Mouse (Mus musculus): ENCODE measurements around the gene Gpr39. TPM values are rescaled to one million over a fixed set of nuclear protein-coding genes. Genes with fewer than 3 reads are reported as not detected.
A peak's percentile ranks its signal among the peaks of the same experiment; 100 is the strongest.

Gpr39 gene
- total RNA-seq, 4 experiments from 2014 or later = 0.16 to 0.36 (median 0.19) TPM; not detected in 1

GRCm38 (mm10) chr1:125694338-125694737 lies 17.5 kb downstream of the Gpr39 start:
- DNase-seq (ENCODE audit: low spot score in 2 of 2) = no peak

- no peak for DNase-seq (ENCODE audit: low spot score in 2 of 2)
Observed at GRCm38 (mm10) chr1:125701101-125701590, 24.4 kb downstream of the Gpr39 start.

DNA sequence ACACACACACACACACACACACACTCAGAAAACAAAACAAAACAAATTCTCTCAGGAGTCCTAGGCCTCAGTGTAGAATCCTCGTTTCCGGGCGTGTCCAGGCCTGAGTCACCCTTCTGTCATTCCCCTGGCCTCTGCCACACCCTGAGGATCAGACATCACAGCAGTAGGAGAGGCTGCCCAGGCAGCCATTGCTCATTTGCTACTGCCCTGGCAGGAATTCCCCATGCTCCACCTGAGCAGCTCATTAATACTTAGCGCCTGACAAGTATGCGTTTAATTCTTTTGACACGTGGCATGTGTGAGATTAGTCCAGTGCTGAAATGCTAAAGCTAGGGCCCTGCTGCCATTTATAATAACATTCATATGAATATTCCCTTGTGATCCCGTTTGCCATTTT lies 25.0 kb downstream of the Gpr39 start:
- DNase-seq (ENCODE audit: low spot score in 2 of 2) = no peak

GRCm38 (mm10) chr1:125702326-125702725 lies 25.5 kb downstream of the Gpr39 start:
- no peak for DNase-seq (ENCODE audit: low spot score in 2 of 2)

DNA sequence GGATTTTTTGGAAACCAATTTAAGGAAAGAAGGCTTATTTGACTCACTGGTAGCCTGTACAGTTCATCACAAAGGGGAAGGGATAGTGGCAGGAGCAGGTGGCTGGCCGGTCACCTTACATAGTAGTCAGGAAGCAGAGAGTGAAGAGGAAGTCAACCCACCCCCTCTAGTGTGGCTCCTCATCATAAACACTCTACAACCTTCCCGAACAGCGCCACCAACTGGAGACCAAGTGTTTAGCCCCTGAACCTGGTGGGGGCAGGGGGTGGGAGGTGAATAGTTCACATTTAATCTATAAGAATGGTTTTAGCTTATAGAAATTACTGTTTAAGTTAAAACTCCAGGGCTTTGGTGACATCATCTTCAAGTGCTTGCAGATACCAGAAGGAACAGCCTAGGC lies 28.6 kb downstream of the Gpr39 start:
- no peak for DNase-seq (ENCODE audit: low spot score in 2 of 2)

DNA sequence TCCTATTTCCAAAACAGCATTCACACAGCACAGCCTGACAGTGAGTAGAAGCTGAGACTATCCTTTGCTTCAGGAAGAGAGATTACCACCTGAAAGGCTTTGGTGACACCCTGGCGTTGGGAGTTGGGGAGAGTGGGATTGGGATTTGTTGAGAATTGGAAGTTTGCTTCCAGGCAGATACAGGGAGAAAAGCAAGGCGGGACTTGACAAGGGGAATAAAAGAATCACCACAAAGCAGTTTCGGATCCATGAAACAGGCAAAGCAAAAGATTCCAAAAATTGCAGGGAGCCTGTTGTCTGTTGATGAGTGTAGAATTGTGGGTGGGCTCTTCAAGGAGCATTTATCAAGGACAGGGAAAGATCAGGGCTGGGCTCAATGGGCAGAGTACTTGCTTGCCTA lies 38.5 kb downstream of the Gpr39 start:
- no peak for DNase-seq (ENCODE audit: low spot score in 2 of 2)

DNA sequence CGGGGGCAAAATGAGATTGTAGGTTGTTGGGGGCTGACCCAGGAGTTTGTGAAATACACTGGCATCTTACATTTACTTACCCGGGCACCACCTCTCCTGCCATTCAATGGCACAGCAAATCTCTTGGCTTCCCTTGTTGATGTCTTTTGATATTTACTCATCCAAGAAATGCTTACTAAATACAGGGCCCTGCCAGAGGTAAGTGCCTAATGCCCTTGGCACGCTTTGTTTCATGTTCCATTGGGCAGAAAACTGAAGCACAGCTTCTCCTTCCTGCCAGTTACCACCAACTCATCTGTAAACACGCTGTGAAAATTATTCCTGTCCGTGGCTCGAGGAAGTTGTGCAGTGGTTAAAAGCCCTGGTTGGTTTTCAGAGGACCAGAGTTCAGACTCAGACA lies 39.4 kb downstream of the Gpr39 start:
- DNase-seq (ENCODE audit: low spot score in 2 of 2) = no peak

DNA sequence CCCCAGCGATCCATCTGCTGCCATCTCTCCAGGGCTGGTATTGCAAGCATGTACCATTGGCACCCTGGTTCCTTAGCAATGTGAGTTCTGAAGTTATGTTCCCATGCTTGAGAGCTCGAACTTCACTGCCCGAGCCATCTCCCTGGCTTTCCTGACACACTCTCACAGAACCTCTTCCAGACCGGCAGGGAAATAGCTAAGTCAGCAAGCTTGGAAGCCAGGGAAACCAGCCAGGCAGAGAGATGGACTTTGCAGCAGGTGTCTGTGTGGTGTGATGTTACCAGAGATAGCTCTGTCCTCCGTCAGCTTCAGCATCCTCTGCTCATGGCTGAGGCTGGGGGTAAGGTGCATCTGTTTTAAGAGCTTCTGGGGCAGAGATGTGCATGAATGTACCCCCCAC lies 41.1 kb downstream of the Gpr39 start:
- no peak for DNase-seq (ENCODE audit: low spot score in 2 of 2)

DNA sequence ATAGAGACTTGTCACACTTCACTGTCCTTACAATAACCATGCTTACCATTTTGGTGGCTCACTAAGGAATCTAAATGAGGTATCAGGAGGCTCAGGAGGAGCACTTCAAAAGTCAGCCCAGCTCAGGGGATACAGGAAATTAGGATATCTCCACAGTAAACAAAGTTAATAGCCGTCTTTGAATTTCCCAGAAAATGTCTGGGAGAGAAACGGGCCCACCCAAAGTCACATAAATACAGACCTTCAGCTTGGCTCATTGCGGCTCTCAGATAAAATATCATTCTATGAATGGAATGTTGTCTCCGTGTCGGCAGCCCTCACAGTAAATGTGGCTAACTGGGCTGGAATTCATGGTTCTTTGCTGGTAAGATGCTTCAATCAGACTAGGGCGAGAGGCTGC lies 42.3 kb downstream of the Gpr39 start:
- no peak for DNase-seq (ENCODE audit: low spot score in 2 of 2)

GRCm38 (mm10) chr1:125721104-125721758 lies 44.4 kb downstream of the Gpr39 start:
- no peak for DNase-seq (ENCODE audit: low spot score in 2 of 2)

- peak; percentile 79 to 83 for DNase-seq (ENCODE audit: low spot score in 2 of 2)
Observed at GRCm38 (mm10) chr1:125724304-125724703, 47.5 kb downstream of the Gpr39 start.

DNA sequence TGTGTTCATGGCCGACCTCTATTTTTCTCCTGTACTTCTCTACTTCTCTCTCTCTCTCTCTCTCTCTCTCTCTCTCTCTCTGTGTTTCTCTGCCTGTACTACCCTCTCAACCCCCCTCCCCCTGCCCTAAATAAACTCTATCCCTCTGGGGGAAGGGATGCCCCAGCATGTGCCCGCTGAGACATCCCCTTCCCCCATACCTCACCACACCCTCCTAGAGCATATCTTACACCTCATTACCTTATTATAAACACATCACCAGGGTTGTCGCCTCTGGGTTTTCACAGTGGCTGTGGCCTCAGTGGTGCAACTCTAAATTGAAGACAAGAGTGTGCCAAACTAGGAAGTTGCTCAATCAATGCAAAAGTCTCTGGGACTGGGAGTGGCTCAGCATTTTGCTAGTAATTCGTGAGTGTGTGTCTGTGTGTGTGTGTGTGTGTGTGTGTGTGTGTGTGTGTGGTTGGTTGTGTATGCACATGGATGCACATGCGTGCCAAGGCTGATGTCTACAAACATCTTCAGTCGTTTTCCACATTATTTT lies 52.3 kb downstream of the Gpr39 start:
- DNase-seq (ENCODE audit: low spot score in 2 of 2) = no peak

DNA sequence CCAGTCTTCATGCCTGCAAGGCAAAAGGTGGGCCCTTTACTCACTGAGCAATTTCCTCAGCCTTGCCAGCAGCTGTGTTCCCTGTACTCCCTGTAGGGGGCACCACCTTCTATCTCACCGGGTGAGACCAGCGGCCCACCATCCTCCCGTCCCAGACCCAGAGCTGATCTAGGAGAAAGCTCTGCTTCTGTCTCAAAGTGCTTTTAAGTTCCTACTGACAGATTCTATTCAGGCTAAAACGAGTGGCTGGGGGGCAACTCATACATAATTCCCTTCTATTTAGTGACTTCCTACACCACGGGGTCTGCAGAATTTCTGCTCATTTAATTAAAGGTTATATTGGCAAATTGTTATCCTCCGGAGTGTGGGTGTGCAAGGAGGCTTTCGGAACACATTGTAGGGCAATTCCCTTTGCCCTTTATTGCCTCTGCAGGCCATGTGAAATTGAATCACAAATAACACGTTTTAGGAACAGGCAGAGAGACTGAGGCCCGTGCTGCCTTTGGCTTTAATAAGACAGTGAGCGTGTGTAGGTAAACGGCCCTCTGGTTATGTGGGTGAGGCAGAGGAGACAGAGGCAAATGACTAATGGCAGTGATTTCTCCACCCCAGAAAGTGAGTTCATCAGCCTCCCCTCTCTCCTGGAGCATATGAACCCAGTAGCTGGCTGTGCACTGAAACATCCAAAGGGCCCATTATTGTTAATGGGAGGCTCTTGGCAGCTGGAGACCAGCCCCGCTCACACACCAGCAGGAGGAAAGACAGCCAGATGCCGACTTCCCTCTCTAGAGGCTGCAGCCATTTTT lies 53.1 kb downstream of the Gpr39 start:
- DNase-seq (ENCODE audit: low spot score in 2 of 2) = no peak

DNA sequence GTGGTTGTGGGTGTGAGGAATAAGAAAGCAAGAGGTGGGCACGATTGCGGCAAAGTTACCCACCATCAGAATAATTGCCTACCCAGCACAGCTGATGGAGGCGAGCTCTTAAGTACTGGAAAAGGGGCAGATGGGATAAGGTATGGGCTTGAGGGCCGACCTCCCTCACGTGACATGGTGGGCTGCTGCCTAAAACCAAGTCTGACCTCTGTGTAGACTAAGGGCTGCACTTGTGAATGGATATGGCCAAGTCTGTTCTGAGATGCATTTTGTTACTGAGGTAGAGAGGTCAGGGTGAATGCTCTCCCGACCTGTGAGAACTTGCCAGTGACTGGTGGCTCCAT lies 53.7 kb downstream of the Gpr39 start:
- DNase-seq (ENCODE audit: low spot score in 2 of 2) = no peak

DNA sequence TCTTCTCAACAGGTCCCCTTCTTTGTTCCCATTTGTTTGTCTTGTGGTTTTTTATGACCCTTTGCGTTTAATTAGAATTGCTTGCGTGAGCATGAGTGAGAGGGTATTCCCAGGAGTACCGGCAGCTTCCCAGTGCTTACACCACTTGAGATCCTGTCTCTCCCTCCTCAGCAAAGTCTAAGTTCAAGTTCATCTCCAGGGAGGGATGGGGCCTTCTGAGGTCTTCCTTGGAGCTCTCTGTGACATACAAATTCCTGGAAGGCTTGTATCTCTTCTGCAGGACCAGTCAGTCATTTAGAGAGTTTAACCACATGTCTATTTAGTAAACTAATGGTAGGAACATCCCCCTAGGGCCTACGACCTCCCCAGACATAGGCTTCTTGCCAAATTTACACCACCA lies 55.1 kb downstream of the Gpr39 start:
- DNase-seq (ENCODE audit: low spot score in 2 of 2) = no peak

DNA sequence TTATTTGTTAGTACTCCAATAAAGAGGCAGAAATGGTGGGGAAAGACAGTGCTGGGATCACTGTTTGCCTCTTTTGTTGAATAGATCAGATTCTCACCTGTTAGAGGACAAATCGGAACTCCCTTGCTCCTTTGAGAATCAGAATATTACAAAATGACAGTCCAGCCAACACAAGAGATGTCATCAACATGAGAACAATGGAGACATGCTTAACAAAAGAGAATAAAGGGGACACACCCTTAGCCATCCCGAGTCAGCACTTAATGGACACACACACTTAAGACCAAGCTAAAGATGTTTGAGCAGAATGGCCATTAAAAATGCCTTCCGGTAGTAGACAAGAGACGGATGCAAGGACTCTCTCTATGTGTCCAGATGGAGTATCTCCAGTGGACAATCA lies 68.0 kb downstream of the Gpr39 start:
- no peak for DNase-seq (ENCODE audit: low spot score in 2 of 2)

- DNase-seq (ENCODE audit: low spot score in 2 of 2) = no peak
Observed at GRCm38 (mm10) chr1:125755335-125755996, 78.7 kb downstream of the Gpr39 start.

GRCm38 (mm10) chr1:125759972-125760695 lies 83.3 kb downstream of the Gpr39 start:
- DNase-seq (ENCODE audit: low spot score in 2 of 2) = peak in 1 of 2 experiments; percentile 7

DNA sequence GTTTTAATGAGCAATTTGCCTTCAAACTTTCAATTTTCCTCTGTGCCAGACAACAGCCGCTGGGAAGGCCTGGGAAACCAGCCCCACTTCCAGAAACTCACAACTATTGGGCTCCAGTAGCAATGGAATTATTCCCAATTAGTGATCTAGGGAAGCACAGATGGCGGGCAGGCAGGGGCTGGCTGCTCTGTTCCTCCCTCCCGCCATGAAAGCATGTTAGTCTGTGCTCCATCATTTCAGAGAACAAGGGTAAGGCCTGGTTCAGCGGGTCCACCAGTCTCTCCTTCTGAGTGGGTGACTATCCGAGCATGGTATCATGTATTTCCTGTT lies 83.9 kb downstream of the Gpr39 start:
- DNase-seq (ENCODE audit: low spot score in 2 of 2) = peak; percentile 51 to 62

DNA sequence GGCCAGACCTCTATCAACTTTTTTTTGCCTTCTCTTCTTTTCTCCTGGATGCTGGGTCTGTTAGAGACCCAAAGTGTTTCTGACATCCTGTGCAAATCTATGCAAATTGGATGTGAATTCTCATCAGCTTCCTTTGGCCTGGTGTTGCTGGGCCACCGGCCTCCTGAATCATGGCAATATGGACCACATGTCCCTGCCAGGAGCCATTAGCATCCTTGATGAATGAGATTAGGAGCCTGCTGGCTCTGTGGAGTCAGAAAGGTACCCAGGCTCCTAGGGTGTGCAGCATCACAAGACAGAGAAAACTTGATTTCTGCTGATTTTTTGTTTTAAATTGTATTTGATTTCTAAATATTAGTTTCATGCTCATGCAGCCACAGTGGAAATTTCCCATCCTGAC lies 85.3 kb downstream of the Gpr39 start:
- DNase-seq (ENCODE audit: low spot score in 2 of 2) = no peak

DNA sequence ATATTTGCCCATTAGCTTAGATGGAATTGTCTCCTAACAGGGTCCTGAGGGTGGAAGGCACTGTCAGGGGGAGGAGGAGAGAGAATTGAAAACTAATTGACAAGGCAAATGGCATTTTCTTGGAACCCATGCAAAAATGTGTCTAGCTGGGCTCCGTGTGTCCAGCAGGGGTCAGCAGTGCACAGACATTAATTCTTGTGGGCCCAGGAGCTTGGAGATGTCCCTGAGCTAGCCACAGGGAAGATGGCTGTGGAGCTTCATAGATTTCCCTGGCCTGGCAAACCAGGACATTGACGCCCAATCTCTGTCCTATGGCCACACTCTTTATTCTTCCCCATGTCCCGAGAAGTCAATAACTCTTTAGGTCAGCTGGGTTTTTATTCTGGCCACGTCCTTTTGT lies 113.0 kb downstream of the Gpr39 start:
- peak; percentile 38 to 77 for DNase-seq (ENCODE audit: low spot score in 2 of 2)

GRCm38 (mm10) chr1:125800506-125800905 lies 123.7 kb downstream of the Gpr39 start:
- no peak for DNase-seq (ENCODE audit: low spot score in 2 of 2)

All from layer of hippocampus, adult 8-10 months (tissue).